Mouse (Mus musculus) cerebellum, adult 2 months (tissue): ENCODE results near the gene Ciart. TPM values are rescaled to one million over a fixed set of nuclear protein-coding genes. Genes with fewer than 3 reads are reported as not detected.
A peak's percentile ranks its signal among the peaks of the same experiment; 100 is the strongest.
"Not testable (repeated sequence)": the region's sequence is repeated elsewhere in the genome, so short reads cannot be mapped to it uniquely, and the experiment has no call there.

Experiments
- DNase-seq, 2 experiments: peaks; one replicate each; pipeline ENCODE4 v3.0.0; 2021
- H3K27ac ChIP-seq: fragments of 200-500 bp; 2 replicates; pipeline ENCODE4 v1.5.1; 2012; ENCODE audit warnings: low read length, control low read depth, inconsistent platforms; ENCODE audit not compliant: insufficient read depth
- H3K27me3 ChIP-seq: fragments of 200-500 bp; 2 replicates; pipeline ENCODE4 v1.6.1; 2012; ENCODE audit warnings: inconsistent platforms, mild to moderate bottlenecking, low read length, moderate library complexity; ENCODE audit not compliant: control insufficient read depth, insufficient read depth
- H3K4me1 ChIP-seq: fragments of 200-500 bp; 2 replicates; pipeline ENCODE4 v1.6.1; 2011; ENCODE audit warnings: low read length; ENCODE audit not compliant: control insufficient read depth, insufficient read depth
- H3K4me3 ChIP-seq: fragments of 200-500 bp; replicated peaks from 2 replicates; pipeline ENCODE3; 2011; ENCODE audit warnings: mild to moderate bottlenecking, low read depth, low read length, control low read depth; ENCODE audit not compliant: insufficient read depth
- CTCF ChIP-seq: fragments of 200-500 bp; IDR thresholded peaks from 2 replicates; pipeline ENCODE4 v1.5.1; 2011; ENCODE audit warnings: low read depth, mild to moderate bottlenecking, control low read depth, low read length, moderate library complexity, borderline replicate concordance; ENCODE audit not compliant: insufficient read depth
- POLR2A ChIP-seq: fragments of 200-500 bp; IDR thresholded peaks from 2 replicates; pipeline ENCODE4 v1.6.1; 2011; ENCODE audit warnings: low read length, control low read depth, borderline replicate concordance; ENCODE audit not compliant: insufficient read depth
- WGBS: fragments of 180-500 bp; shearing (Covaris S2); methylation state at CpG from one replicate; pipeline ENCODE4 v1.1.7; 2018; 5-methylcytosine and 5-hydroxymethylcytosine counted together
- polyA plus RNA-seq: library from polyadenylated mRNA; depleted of rRNA; stranded (reverse); fragments of >200 nt; gene quantifications from 2 replicates; pipeline ENCODE4 v1.2.3, GENCODE M21; 2012

Ciart gene
- polyA plus RNA-seq, 1 experiment = 48.4 TPM

GRCm38 (mm10) chr3:95894317-95895160 lies 12.5 kb upstream of the Ciart start:
- Histone ChIP-seq H3K4me1 (peaks cover 6% of the 10 kb centered on the region), H3K27ac (peak overlapping the region; percentile 82), H3K27me3 (no peaks in the 10 kb centered on the region), H3K4me3 (peak overlapping the region; percentile 96)
- TF ChIP-seq CTCF (no peak), POLR2A (no peak)
- 5% methylated on average over 16 of the region's 16 CpGs for WGBS
- peak; percentile 60 to 64 for DNase-seq

- WGBS = under 1% methylated on average over 29 of the region's 43 CpGs
Measured at GRCm38 (mm10) chr3:95893606-95894316, 11.7 kb upstream of the Ciart start, which contains the start of gene Aph1a. Gene Aph1a (plus strand): TSS chr3:95893969.

GRCm38 (mm10) chr3:95893126-95893525 lies 11.1 kb upstream of the Ciart start:
- peak overlapping the region; percentile 21 for H3K4me3 ChIP-seq

More at GRCm38 (mm10) chr3:95893606-95894316, 11.7 kb upstream of the Ciart start, which contains the start of gene Aph1a:
- Histone ChIP-seq H3K27ac (peak within 1 kb of the TSS; percentile 82), H3K4me3 (peak within 1 kb of the TSS; percentile 96)
- not testable (repeated sequence) for H3K27me3 ChIP-seq, H3K4me1 ChIP-seq
- peak; percentile 73; the same call in 1 of the 2 replicates for TF ChIP-seq POLR2A
- peak; percentile 95 to 98 for DNase-seq

GRCm38 (mm10) chr3:95892066-95893052 lies 10.3 kb upstream of the Ciart start:
- H3K4me3 ChIP-seq = no peak overlapping the region
- no peak overlapping the region for H3K27ac ChIP-seq
- no peaks in the 10 kb centered on the region for H3K27me3 ChIP-seq
- TF ChIP-seq CTCF (no peak), POLR2A (no peak)
- DNase-seq = no peak
- H3K4me1 ChIP-seq = peaks cover 6% of the 10 kb centered on the region
- 41% methylated on average over 11 of the region's 11 CpGs for WGBS

More at GRCm38 (mm10) chr3:95893126-95893525, 11.1 kb upstream of the Ciart start:
- H3K4me1 ChIP-seq = peaks cover 6% of the 10 kb centered on the region
- no peaks in the 10 kb centered on the region for H3K27me3 ChIP-seq
- 25% methylated on average over 7 of the region's 7 CpGs for WGBS
- no peak overlapping the region for H3K27ac ChIP-seq
- TF ChIP-seq POLR2A (no peak), CTCF (no peak)
- no peak for DNase-seq

GRCm38 (mm10) chr3:95891211-95892065 lies 9.4 kb upstream of the Ciart start, which contains the start of gene BC028528:
Gene BC028528 (minus strand): TSS chr3:95892005.
- H3K4me1 ChIP-seq = peaks cover 6% of the 10 kb centered on the region
- WGBS = 42% methylated on average over 12 of the region's 12 CpGs
- no peaks in the 10 kb centered on the region for H3K27me3 ChIP-seq
- no peak for TF ChIP-seq POLR2A
- no peak for TF ChIP-seq CTCF
- DNase-seq = no peak
- H3K4me3 ChIP-seq = no peak within 1 kb of the TSS
- peak within 1 kb of the TSS; percentile 38 for H3K27ac ChIP-seq

GRCm38 (mm10) chr3:95889664-95890063 lies 7.6 kb upstream of the Ciart start:
- TF ChIP-seq CTCF (no peak), POLR2A (no peak)
- H3K4me3 ChIP-seq = no peak overlapping the region
- H3K27me3 ChIP-seq = no peaks in the 10 kb centered on the region
- H3K4me1 ChIP-seq = no peaks in the 10 kb centered on the region
- DNase-seq = no peak
- H3K27ac ChIP-seq = no peak overlapping the region
- 77% methylated on average over 3 of the region's 3 CpGs for WGBS
